Mouse (Mus musculus) G1E (cell line): ENCODE measurements at regions not wholly inside any gene's neighbourhood (a gene's known extent, or its start where the extent isn't known, plus 50 kb on each side); places are given as distances from the start of the nearest gene placed in this dataset.
"Not testable (repeated sequence)": the region's sequence is repeated elsewhere in the genome, so short reads cannot be mapped to it uniquely, and the experiment has no call there.

Experiments used
- ATAC-seq: 2 replicates; pipeline ENCODE4 v1.8.0; 2016; ENCODE audit warnings: mild to moderate bottlenecking; ENCODE audit not compliant: insufficient number of reproducible peaks, poor library complexity, low FRiP score, severe bottlenecking; ENCODE audit errors: extremely low read depth
- DNase-seq: peaks from one replicate; pipeline ENCODE4 v3.0.0; 2012; ENCODE audit warnings: low spot score
- H3K27me3 ChIP-seq: 2 replicates; pipeline ENCODE4 v1.6.1; 2012; ENCODE audit warnings: mild to moderate bottlenecking, low read length, inconsistent platforms; ENCODE audit not compliant: insufficient read depth
- H3K36me3 ChIP-seq: replicated peaks from 2 replicates; pipeline ENCODE3; 2012; ENCODE audit warnings: mild to moderate bottlenecking, inconsistent platforms
- H3K4me1 ChIP-seq: 2 replicates; pipeline ENCODE4 v1.6.1; 2012; ENCODE audit warnings: low read depth, low read length, inconsistent platforms, mixed read lengths; ENCODE audit not compliant: insufficient read depth
- H3K4me3 ChIP-seq: 2 replicates; pipeline ENCODE4 v1.5.1; 2012; ENCODE audit warnings: low read depth, mild to moderate bottlenecking, inconsistent platforms, low read length, moderate library complexity, mixed read lengths
- H3K9me3 ChIP-seq: replicated peaks from 2 replicates; pipeline ENCODE4 v1.6.1; 2012; ENCODE audit warnings: inconsistent platforms
- CTCF ChIP-seq: IDR thresholded peaks from 2 replicates; pipeline ENCODE4 v1.5.1; 2012; ENCODE audit warnings: low read depth, low read length, inconsistent platforms, mixed read lengths
- GATA1 ChIP-seq: IDR thresholded peaks from 2 replicates; pipeline ENCODE4 v1.6.1; 2012; ENCODE audit warnings: borderline replicate concordance, low read length, inconsistent platforms, mixed read lengths
- GATA2 ChIP-seq: IDR thresholded peaks from 2 replicates; pipeline ENCODE4 v1.6.1; 2012; ENCODE audit warnings: low read depth, low read length, inconsistent platforms, borderline replicate concordance
- POLR2AphosphoS5 ChIP-seq: IDR thresholded peaks from 2 replicates; pipeline ENCODE4 v1.6.1; 2012; ENCODE audit warnings: low read depth, low read length, inconsistent platforms; ENCODE audit not compliant: insufficient replicate concordance
- TAL1 ChIP-seq: conservative IDR thresholded peaks from 2 replicates; pipeline ENCODE4 v1.6.1; 2012; ENCODE audit warnings: low read depth, low read length, inconsistent platforms, mixed read lengths

GRCm38 (mm10) chr7:73688451-73688850, 51.7 kb upstream of the Fam174b start:
- Histone ChIP-seq H3K4me3 (no peak overlapping the region), H3K27me3 (peaks cover 3% of the 10 kb centered on the region; the same call in 1 of the 2 replicates), H3K9me3 (no peaks in the 10 kb centered on the region), H3K36me3 (no peaks in the 10 kb centered on the region), H3K4me1 (no peaks in the 10 kb centered on the region)
- ATAC-seq, result no peak
- no peak for DNase-seq
- TF ChIP-seq POLR2AphosphoS5 (no peak), GATA1 (no peak), TAL1 (no peak), GATA2 (no peak), CTCF (no peak)

GRCm38 (mm10) chr7:73686245-73686644, 53.9 kb upstream of the Fam174b start:
- ATAC-seq, H3K27me3 ChIP-seq, H3K9me3 ChIP-seq, DNase-seq, H3K4me1 ChIP-seq, H3K4me3 ChIP-seq, H3K36me3 ChIP-seq: not testable (repeated sequence)

GRCm38 (mm10) chr7:73682756-73683155, 57.3 kb upstream of the Fam174b start:
- no peaks in the 10 kb centered on the region for H3K36me3 ChIP-seq
- DNase-seq, result no peak
- no peak for ATAC-seq
- no peak for TF ChIP-seq POLR2AphosphoS5
- no peak for TF ChIP-seq GATA1
- TF ChIP-seq GATA2, result no peak
- no peaks in the 10 kb centered on the region for H3K9me3 ChIP-seq
- H3K27me3 ChIP-seq, result no peaks in the 10 kb centered on the region
- H3K4me3 ChIP-seq, result no peak overlapping the region
- no peaks in the 10 kb centered on the region for H3K4me1 ChIP-seq

GRCm38 (mm10) chr7:73670598-73670997, 69.5 kb upstream of the Fam174b start:
- no peak for ATAC-seq
- Histone ChIP-seq H3K4me3 (no peak overlapping the region), H3K27me3 (no peaks in the 10 kb centered on the region; the same call in 1 of the 2 replicates), H3K36me3 (no peaks in the 10 kb centered on the region), H3K4me1 (no peaks in the 10 kb centered on the region), H3K9me3 (no peaks in the 10 kb centered on the region)
- DNase-seq, result no peak
- no peak for TF ChIP-seq TAL1
- TF ChIP-seq GATA1, result no peak
- TF ChIP-seq POLR2AphosphoS5, result no peak
- no peak for TF ChIP-seq CTCF
- TF ChIP-seq GATA2, result no peak

- Histone ChIP-seq H3K4me1 (no peaks in the 10 kb centered on the region), H3K27me3 (no peaks in the 10 kb centered on the region; the same call in 1 of the 2 replicates), H3K36me3 (no peaks in the 10 kb centered on the region), H3K9me3 (no peaks in the 10 kb centered on the region), H3K4me3 (no peak overlapping the region)
- ATAC-seq, result no peak
- DNase-seq, result no peak
- no peak for TF ChIP-seq GATA2
Observed at GRCm38 (mm10) chr7:73668791-73669190, 71.3 kb upstream of the Fam174b start.

GRCm38 (mm10) chr7:73666921-73667675, 73.0 kb upstream of the Fam174b start:
- TF ChIP-seq TAL1 (no peak), POLR2AphosphoS5 (no peak), GATA1 (no peak), GATA2 (no peak), CTCF (no peak)
- H3K4me3 ChIP-seq, result no peak overlapping the region
- H3K27me3 ChIP-seq, result no peaks in the 10 kb centered on the region; the same call in 1 of the 2 replicates
- DNase-seq (no peak), ATAC-seq (no peak)
- no peaks in the 10 kb centered on the region for H3K4me1 ChIP-seq
- no peaks in the 10 kb centered on the region for H3K36me3 ChIP-seq
- no peaks in the 10 kb centered on the region for H3K9me3 ChIP-seq

DNA sequence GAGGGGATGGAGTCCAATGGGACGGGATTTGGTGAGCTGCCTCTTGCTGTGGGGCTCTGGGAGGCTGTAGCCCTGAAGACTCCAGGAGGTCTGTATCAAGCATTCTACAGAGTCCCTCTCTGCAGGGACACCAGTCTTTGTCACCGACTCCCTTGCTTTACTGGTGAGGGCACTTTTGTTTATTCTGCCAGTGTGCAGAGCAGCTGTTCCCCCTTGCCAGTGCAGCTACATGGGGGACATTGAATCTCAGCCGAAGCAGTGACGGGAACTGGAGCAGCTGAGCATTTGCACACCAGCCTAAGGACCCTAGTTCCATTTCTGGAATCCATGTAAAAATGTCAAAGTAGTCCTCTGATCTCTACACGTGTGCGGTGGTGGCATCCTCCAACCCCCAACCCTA, 75.1 kb upstream of the Fam174b start:
- Histone ChIP-seq H3K36me3 (no peaks in the 10 kb centered on the region), H3K9me3 (no peaks in the 10 kb centered on the region), H3K4me1 (no peaks in the 10 kb centered on the region), H3K27me3 (no peaks in the 10 kb centered on the region; the same call in 1 of the 2 replicates), H3K4me3 (no peak overlapping the region)
- no peak for ATAC-seq
- no peak for DNase-seq
- TF ChIP-seq CTCF (no peak), GATA1 (no peak), TAL1 (no peak), POLR2AphosphoS5 (no peak), GATA2 (no peak)
